Mouse (Mus musculus) ES-E14 (cell line): ENCODE results near the gene Lenep. TPM values are rescaled to one million over a fixed set of nuclear protein-coding genes. Genes with fewer than 3 reads are reported as not detected.

Experiments
- DNase-seq: peaks from one replicate; pipeline ENCODE4 v3.0.0-alpha.2; 2013; ENCODE audit warnings: low read depth, low spot score
- H3K27ac ChIP-seq: 2 replicates; pipeline ENCODE4 v1.5.1; 2012; ENCODE audit warnings: low read depth, mild to moderate bottlenecking, low read length, moderate library complexity, mixed read lengths; ENCODE audit not compliant: poor library complexity, insufficient read depth, severe bottlenecking
- H3K36me3 ChIP-seq: 2 replicates; pipeline ENCODE4 v1.6.1; 2012; ENCODE audit warnings: mild to moderate bottlenecking, low read length, moderate library complexity, mixed read lengths; ENCODE audit not compliant: control insufficient read depth, poor library complexity, insufficient read depth, severe bottlenecking
- H3K4me1 ChIP-seq, 2 experiments: fragments of 150-350 bp in 1 of 2; sonication (generic) in 1 of 2; 2 replicates each; pipeline ENCODE4 v1.6.1; 2012; ENCODE audit warnings: low read length in 2 of 2, mild to moderate bottlenecking in 1 of 2, mixed read lengths in 1 of 2; ENCODE audit not compliant: control insufficient read depth in 2 of 2, insufficient read depth in 2 of 2, poor library complexity in 1 of 2
- H3K4me3 ChIP-seq, 2 experiments: fragments of 150-350 bp in 1 of 2; sonication (generic) in 1 of 2; 2 replicates each; pipeline ENCODE4 v1.5.1; 2012; ENCODE audit warnings: low read length in 2 of 2, low read depth in 1 of 2, mild to moderate bottlenecking in 1 of 2, mixed read lengths in 1 of 2; ENCODE audit not compliant: insufficient read depth in 1 of 2, poor library complexity in 1 of 2, severe bottlenecking in 1 of 2
- H3K9ac ChIP-seq: 2 replicates; pipeline ENCODE4 v1.6.1; 2012; ENCODE audit warnings: low read depth, mild to moderate bottlenecking, low read length, mixed read lengths; ENCODE audit not compliant: poor library complexity, insufficient read depth, severe bottlenecking
- H3K9me3 ChIP-seq: fragments of 150-350 bp; sonication (generic); 2 replicates; pipeline ENCODE4 v1.6.1; 2012; ENCODE audit warnings: low read depth, mild to moderate bottlenecking, low read length; ENCODE audit not compliant: control insufficient read depth, insufficient read depth
- CHD2 ChIP-seq: IDR thresholded peaks from 2 replicates; pipeline ENCODE4 v1.6.1; 2014; ENCODE audit warnings: mild to moderate bottlenecking, low read depth, low read length, inconsistent platforms
- HCFC1 ChIP-seq: IDR thresholded peaks from 2 replicates; pipeline ENCODE4 v1.6.1; 2012; ENCODE audit warnings: low read length, inconsistent platforms, borderline replicate concordance; ENCODE audit not compliant: insufficient read depth
- MAFK ChIP-seq: IDR thresholded peaks from 2 replicates; pipeline ENCODE4 v1.6.1; 2014; ENCODE audit warnings: mild to moderate bottlenecking, low read depth, low read length, inconsistent platforms; ENCODE audit not compliant: insufficient read depth
- ZC3H11A ChIP-seq: IDR thresholded peaks from 2 replicates; pipeline ENCODE4 v1.6.1; 2012; ENCODE audit warnings: low read depth, mild to moderate bottlenecking, inconsistent platforms, low read length, borderline replicate concordance
- ZNF384 ChIP-seq: IDR thresholded peaks from 2 replicates; pipeline ENCODE4 v1.6.1; 2012; ENCODE audit warnings: low read depth, low read length, inconsistent platforms
- in situ Hi-C, 2 experiments: fragments of 600-800 bp; cut with MboI; formaldehyde crosslinking; loops; one replicate each; pipeline ENCODE4 v1.15.1; 2025; ENCODE audit warnings: low sequenced_read_pairs in 2 of 2, inconsistent platforms in 1 of 2; ENCODE audit not compliant: unreplicated experiment in 2 of 2
- total RNA-seq: library from RNA; depleted of rRNA; stranded (reverse); fragments of 300-350 nt; gene quantifications from 2 replicates; pipeline ENCODE4 v1.2.3, GENCODE M21; 2012

The Lenep gene
- total RNA-seq, 1 experiment = not detected

DNA sequence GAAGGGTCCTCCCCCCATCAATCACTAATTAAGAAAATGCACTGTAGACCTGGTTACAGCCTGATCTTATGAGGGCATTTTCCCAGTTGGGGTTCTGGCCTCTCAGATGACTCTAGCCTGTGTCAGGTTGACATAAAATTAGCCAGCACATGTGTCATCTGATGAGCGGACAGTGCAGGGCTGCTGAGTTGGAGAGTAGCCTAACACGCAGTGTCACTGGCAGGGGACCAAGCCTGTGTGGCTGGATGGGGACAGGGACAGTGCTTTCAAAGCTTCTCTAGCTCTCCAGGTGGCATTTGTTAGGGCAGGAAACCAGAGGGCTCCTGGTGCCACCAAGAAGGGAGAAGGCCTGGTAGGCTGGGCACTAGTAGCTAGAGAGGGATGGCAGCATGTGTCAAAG is 38.1 kb upstream of the Lenep start:
- no peak overlapping the region for H3K4me3 ChIP-seq
- H3K27ac ChIP-seq = no peak overlapping the region
- TF ChIP-seq CHD2 = no peak
- TF ChIP-seq MAFK = no peak
- no peak for TF ChIP-seq ZC3H11A
- no peak for TF ChIP-seq HCFC1
- TF ChIP-seq ZNF384 = no peak
- H3K9ac ChIP-seq = no peak overlapping the region
- no peak for DNase-seq
- H3K4me1 ChIP-seq = peaks cover 3 to 11% of the 10 kb centered on the region in 2 experiments; a peak in 2 of 4 replicates
- H3K36me3 ChIP-seq = peaks cover 3% of the 10 kb centered on the region; the same call in 1 of the 2 replicates
- no peaks in the 10 kb centered on the region for H3K9me3 ChIP-seq
- in situ Hi-C loops = no loop called here

DNA sequence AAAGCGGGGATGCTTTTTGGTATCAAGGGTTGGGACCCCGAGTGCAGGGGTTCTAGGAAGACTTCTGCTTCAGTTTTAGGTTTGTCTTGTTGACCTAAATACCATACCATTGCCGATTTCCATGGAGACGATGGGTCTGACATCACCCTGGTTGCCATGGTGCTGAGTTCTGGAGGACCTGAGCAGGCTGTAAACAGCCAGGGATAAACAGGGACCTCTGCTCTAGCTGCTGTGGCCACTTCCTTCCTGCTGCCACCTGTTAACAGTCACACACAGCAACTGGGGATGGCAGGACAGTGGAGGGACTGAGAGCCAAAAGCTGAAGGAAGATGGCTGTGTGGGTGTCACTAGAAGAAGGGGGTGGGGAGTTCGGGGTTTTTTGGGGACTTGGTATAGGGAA is 34.7 kb upstream of the Lenep start:
- Histone ChIP-seq H3K9ac (peak overlapping the region; percentile 72; the same call in 1 of the 2 replicates), H3K9me3 (no peaks in the 10 kb centered on the region), H3K27ac (peak overlapping the region; percentile 61; the same call in 1 of the 2 replicates), H3K4me3 (peak overlapping the region; percentile 66 to 77), H3K4me1 (peaks cover 3 to 22% of the 10 kb centered on the region in 2 experiments; a peak in 2 of 4 replicates), H3K36me3 (peaks cover 15% of the 10 kb centered on the region)
- in situ Hi-C loops = no loop called here
- no peak for TF ChIP-seq MAFK
- no peak for TF ChIP-seq ZNF384
- TF ChIP-seq HCFC1 = no peak
- TF ChIP-seq ZC3H11A = no peak
- no peak for TF ChIP-seq CHD2
- no peak for DNase-seq

DNA sequence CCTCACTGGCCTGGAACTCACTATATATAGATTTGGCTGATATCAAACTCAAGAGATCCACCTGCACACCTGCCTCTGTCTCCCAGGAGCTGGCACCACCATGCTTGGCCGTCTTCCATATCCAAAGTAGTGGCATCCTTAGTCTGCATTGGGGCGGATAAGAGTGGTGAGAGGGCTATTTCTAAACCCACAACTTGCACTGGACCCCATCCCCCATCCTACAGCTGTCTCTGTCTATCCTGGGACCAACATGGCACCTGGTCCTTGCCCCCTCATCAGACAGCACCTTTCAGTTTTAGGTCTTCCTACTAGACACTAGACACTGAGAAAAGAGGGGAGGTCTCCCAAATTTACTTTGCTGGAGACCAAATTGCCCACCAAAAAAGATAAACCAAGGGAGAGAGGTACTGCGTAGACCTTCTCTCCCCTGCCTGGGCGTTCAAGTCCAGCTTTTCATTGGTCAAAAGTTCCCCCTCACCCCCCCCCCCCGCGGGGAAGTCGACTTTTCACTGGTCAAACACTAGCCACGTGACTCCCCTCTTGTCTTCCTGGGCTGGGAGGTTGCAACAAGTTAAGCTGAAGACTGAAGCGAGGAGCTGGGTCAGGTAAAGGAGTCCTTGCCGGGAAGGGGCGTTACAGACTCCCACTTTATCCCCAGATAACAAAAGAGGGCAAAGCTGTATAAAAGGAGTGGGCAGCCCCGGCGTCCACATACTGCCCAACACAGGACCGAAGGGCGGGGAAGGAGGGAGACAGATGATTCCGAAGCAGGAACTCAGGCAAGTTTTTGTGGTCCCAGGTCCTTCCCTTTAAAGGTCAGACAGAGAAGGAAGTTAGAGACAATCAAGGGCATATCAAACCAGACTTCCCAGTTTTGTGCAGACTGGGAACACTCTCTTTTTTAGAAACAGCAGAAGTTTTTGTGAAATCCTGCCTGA is 33.9 kb upstream of the Lenep start, which contains the start of gene Pbxip1:
TSS of gene Pbxip1 (plus strand) at position 531 of the 938 bp plus-strand sequence.
- Histone ChIP-seq H3K27ac (peak within 1 kb of the TSS; percentile 61), H3K36me3 (peaks cover 15% of the 10 kb centered on the region), H3K9me3 (no peaks in the 10 kb centered on the region), H3K9ac (peak within 1 kb of the TSS; percentile 72), H3K4me3 (peak within 1 kb of the TSS; percentile 66 to 77), H3K4me1 (peaks cover 3 to 22% of the 10 kb centered on the region in 2 experiments; a peak in 2 of 4 replicates)
- in situ Hi-C loops = no loop called here
- TF ChIP-seq CHD2 (0 out of 2 replicates have a peak, but pooled peaks have one; percentile 20), HCFC1 (no peak), ZC3H11A (no peak)
- peak; percentile 88 for DNase-seq

GRCm38 (mm10) chr3:89435041-89435440 is 32.4 kb upstream of the Lenep start:
- peak overlapping the region in 1 of 2 experiments; percentile 11; a peak in 1 of 4 replicates for H3K4me3 ChIP-seq
- no peak overlapping the region for H3K27ac ChIP-seq
- TF ChIP-seq MAFK = no peak
- no peak for TF ChIP-seq ZNF384
- TF ChIP-seq ZC3H11A = no peak
- TF ChIP-seq HCFC1 = no peak
- TF ChIP-seq CHD2 = no peak
- peaks cover 3 to 27% of the 10 kb centered on the region in 2 experiments; a peak in 2 of 4 replicates for H3K4me1 ChIP-seq
- in situ Hi-C loops = no loop called here
- H3K9me3 ChIP-seq = no peaks in the 10 kb centered on the region
- H3K36me3 ChIP-seq = peaks cover 15% of the 10 kb centered on the region
- H3K9ac ChIP-seq = peak overlapping the region; percentile 4; the same call in 1 of the 2 replicates
- no peak for DNase-seq
